Mouse (Mus musculus) liver, embryonic 16.5 days (tissue): ENCODE data around the gene Myo1h. TPM values are rescaled to one million over a fixed set of nuclear protein-coding genes. Genes with fewer than 3 reads are reported as not detected.

Source experiments
- ATAC-seq: fragments of 200-750 bp; cut with Nextera tagmentation; 2 replicates; pipeline ENCODE4 v1.8.0; 2017; ENCODE audit warnings: low read depth, mild to moderate bottlenecking, moderate number of reproducible peaks, moderate library complexity
- H3K27ac ChIP-seq: fragments of 300-500 bp; sonication (generic); 2 replicates; pipeline ENCODE4 v1.5.1; 2014; ENCODE audit warnings: mild to moderate bottlenecking, low read length
- H3K27me3 ChIP-seq: fragments of 300-500 bp; sonication (generic); 2 replicates; pipeline ENCODE4 v1.6.1; 2014; ENCODE audit warnings: low read depth, low read length, mixed read lengths; ENCODE audit not compliant: control insufficient read depth, insufficient read depth
- H3K36me3 ChIP-seq: fragments of 300-500 bp; sonication (generic); 2 replicates; pipeline ENCODE4 v1.6.1; 2014; ENCODE audit warnings: mild to moderate bottlenecking; ENCODE audit not compliant: control insufficient read depth, insufficient read depth
- H3K4me1 ChIP-seq: fragments of 300-500 bp; sonication (generic); 2 replicates; pipeline ENCODE4 v1.6.1; 2014; ENCODE audit warnings: low read depth, low read length, mixed read lengths; ENCODE audit not compliant: control insufficient read depth
- H3K4me2 ChIP-seq: fragments of 300-500 bp; sonication (generic); 2 replicates; pipeline ENCODE4 v1.6.1; 2014; ENCODE audit warnings: low read depth, low read length, mixed read lengths
- H3K4me3 ChIP-seq: fragments of 300-500 bp; sonication (generic); 2 replicates; pipeline ENCODE4 v1.5.1; 2014; ENCODE audit warnings: low read depth, mild to moderate bottlenecking, low read length
- H3K9ac ChIP-seq: fragments of 300-500 bp; sonication (generic); 2 replicates; pipeline ENCODE4 v1.6.1; 2014; ENCODE audit warnings: low read depth, low read length
- H3K9me3 ChIP-seq: fragments of 300-500 bp; sonication (generic); replicated peaks from 2 replicates; pipeline ENCODE4 v1.6.1; 2016; ENCODE audit warnings: low read length; ENCODE audit not compliant: control insufficient read depth
- WGBS: fragments of 180-500 bp; shearing (Covaris S2); extraction: QIAGEN DNeasy Blood & Tissue Kit; methylation state at CpG from one replicate; pipeline ENCODE4 v1.1.7; 2014; ENCODE audit not compliant: insufficient replicate concordance; 5-methylcytosine and 5-hydroxymethylcytosine counted together
- polyA plus RNA-seq: library from polyadenylated mRNA; unstranded; fragments of >200 nt; fragmentation: Nextera tagmentation; extraction: Ambion mirVana; gene quantifications from 2 replicates; pipeline ENCODE4 v1.2.1, GENCODE M21; 2015

Myo1h gene
- polyA plus RNA-seq, 1 experiment from 2014 or later, result 0.98 TPM

DNA sequence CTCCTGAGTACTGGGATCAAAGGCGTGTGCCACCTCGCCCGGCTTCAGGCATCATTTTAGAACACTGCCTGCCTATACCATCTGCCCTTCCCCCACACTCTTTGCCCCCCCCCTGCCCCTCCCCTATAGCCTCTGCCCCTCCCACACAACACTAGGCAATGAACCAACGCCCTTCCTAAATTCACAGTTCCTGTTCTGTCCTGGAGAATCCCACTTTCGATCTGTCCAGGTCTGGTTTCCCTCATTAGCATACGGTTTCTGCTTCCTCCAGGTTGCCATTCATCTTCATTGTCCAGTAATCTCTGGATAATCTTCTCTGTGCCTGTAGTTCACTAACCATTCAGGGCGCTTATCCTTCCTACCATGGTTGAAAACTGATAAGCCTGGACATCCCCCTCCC is 54.6 kb downstream of the Myo1h start:
- H3K27ac ChIP-seq, result no peak overlapping the region

DNA sequence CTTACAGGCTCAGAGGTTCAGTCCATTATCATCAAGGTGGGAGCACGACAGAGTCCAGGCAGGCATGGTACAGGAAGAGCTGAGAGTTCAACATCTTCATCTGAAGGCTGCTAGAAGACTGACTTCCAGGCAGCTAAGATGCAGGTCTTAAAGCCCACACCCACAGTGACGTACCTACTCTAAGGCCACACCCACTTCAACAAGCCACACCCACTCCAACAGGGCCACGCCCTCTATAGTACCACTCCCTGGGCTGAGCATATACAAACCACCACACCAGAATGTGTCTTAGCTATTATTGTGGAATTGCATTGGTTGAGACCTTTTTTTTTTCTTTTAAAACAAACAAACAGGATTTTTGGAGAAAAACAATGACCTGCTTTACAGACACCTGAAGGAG is 56.6 kb downstream of the Myo1h start:
- no peak overlapping the region for H3K9ac ChIP-seq
- WGBS, result 39% methylated on average over 3 of the region's 3 CpGs
- ATAC-seq, result peak; percentile 51; the same call in 1 of the 2 replicates

More for the DNA sequence above, 54.6 kb downstream of the Myo1h start:
- no peak overlapping the region for H3K4me3 ChIP-seq
- WGBS, result 55% methylated on average over 7 of the region's 7 CpGs
- H3K36me3 ChIP-seq, result no peaks in the 10 kb centered on the region
- no peaks in the 10 kb centered on the region for H3K4me1 ChIP-seq
- ATAC-seq, result no peak
- H3K9me3 ChIP-seq, result no peaks in the 10 kb centered on the region
- H3K27me3 ChIP-seq, result no peaks in the 10 kb centered on the region
- no peak overlapping the region for H3K9ac ChIP-seq
- H3K4me2 ChIP-seq, result no peak overlapping the region

DNA sequence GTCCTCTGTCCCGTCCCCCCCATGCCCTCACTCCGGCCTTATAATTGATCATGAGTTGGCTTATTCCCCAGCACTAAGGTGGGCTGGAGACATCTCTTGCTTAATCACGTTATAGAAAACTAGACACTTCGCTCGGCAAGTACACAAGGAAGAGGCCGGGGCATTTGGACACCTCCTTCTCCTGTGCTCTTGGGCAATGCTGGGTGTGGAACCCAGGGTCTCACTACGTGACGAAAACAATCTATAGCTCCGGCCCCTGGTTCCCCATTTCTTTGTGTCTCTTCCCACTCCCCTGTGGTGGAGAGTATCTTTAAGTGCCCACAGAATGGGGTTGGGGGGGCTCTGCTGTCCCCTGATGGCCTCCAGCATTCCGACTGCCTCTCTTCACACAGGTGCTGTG is 58.0 kb downstream of the Myo1h start:
- 64% methylated on average over 10 of the region's 10 CpGs for WGBS
- Histone ChIP-seq H3K27me3 (no peaks in the 10 kb centered on the region), H3K4me1 (no peaks in the 10 kb centered on the region), H3K9me3 (no peaks in the 10 kb centered on the region), H3K27ac (no peak overlapping the region), H3K36me3 (no peaks in the 10 kb centered on the region), H3K4me2 (no peak overlapping the region), H3K9ac (no peak overlapping the region), H3K4me3 (no peak overlapping the region)
- ATAC-seq, result no peak

More for the DNA sequence above, 56.6 kb downstream of the Myo1h start:
- no peaks in the 10 kb centered on the region for H3K9me3 ChIP-seq
- no peak overlapping the region for H3K4me3 ChIP-seq
- H3K4me1 ChIP-seq, result no peaks in the 10 kb centered on the region
- H3K4me2 ChIP-seq, result no peak overlapping the region
- H3K27me3 ChIP-seq, result no peaks in the 10 kb centered on the region
- no peak overlapping the region for H3K27ac ChIP-seq
- no peaks in the 10 kb centered on the region for H3K36me3 ChIP-seq

DNA sequence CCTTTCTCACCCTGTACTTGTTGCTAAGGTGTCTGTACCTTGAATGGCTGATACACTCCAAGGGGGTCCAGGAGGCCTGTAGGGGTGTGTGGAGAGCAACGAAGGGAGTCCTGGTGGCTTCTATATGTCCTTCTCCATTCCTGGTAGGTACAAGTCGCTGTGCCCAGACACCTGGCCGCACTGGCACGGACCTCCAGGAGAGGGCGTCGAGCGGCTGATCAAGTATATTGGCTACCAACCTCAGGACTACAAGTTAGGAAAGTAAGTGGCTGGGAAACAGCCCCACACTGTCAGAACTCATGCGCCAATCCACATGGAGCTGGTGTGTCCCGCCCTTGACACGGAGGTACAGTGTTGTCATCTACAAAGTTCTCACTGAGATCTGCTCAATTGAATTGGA is 62.5 kb downstream of the Myo1h start:
- no peak overlapping the region for H3K4me2 ChIP-seq
- WGBS, result 54% methylated on average over 10 of the region's 10 CpGs
- H3K4me3 ChIP-seq, result no peak overlapping the region
- H3K27ac ChIP-seq, result no peak overlapping the region
- H3K36me3 ChIP-seq, result no peaks in the 10 kb centered on the region
- no peaks in the 10 kb centered on the region for H3K9me3 ChIP-seq
- ATAC-seq, result no peak
- no peaks in the 10 kb centered on the region for H3K27me3 ChIP-seq
- no peaks in the 10 kb centered on the region for H3K4me1 ChIP-seq
- H3K9ac ChIP-seq, result no peak overlapping the region

DNA sequence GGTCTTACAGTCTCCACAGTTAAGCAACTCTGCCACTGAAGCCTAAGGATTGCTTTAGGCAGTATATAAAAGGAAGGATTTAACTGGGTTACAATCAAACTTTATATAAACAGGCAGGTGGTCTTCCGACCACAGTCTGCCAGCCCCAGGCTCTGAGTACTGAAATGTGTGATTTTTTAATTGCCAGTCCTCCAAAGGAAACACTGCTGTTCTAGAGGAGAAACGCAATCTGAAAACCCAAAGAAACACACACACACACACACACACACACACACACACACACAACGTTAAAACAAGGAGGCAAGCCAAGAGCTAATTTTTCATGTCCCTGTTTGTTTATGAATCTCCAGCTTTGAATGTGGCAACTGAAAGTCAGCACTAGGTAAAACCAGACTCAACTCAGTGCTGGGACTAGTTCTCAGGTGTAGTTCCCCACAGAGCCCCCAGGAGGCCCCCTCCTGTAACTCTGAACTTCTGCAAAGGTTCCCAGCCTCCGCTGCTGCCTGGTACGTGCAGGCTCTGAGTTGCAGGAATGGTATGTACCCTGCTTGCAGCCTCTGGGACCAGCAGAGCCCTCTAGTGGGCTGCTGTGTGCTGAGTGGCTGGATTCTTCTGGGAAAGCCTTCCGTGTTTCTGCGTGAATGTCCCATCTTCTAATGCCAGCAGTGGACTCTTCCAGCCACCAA is 67.4 kb downstream of the Myo1h start:
- Histone ChIP-seq H3K9me3 (no peaks in the 10 kb centered on the region), H3K27me3 (no peaks in the 10 kb centered on the region), H3K4me2 (peak overlapping the region; percentile 31; the same call in 1 of the 2 replicates), H3K36me3 (no peaks in the 10 kb centered on the region), H3K4me1 (peaks cover 2% of the 10 kb centered on the region), H3K4me3 (0 out of 2 replicates have a peak overlapping the region, but pooled peaks have one; percentile 2), H3K27ac (no peak overlapping the region; the same call in 1 of the 2 replicates), H3K9ac (0 out of 2 replicates have a peak overlapping the region, but pooled peaks have one; percentile 11)
- peak; percentile 85 for ATAC-seq
- 18% methylated on average over 7 of the region's 7 CpGs for WGBS

DNA sequence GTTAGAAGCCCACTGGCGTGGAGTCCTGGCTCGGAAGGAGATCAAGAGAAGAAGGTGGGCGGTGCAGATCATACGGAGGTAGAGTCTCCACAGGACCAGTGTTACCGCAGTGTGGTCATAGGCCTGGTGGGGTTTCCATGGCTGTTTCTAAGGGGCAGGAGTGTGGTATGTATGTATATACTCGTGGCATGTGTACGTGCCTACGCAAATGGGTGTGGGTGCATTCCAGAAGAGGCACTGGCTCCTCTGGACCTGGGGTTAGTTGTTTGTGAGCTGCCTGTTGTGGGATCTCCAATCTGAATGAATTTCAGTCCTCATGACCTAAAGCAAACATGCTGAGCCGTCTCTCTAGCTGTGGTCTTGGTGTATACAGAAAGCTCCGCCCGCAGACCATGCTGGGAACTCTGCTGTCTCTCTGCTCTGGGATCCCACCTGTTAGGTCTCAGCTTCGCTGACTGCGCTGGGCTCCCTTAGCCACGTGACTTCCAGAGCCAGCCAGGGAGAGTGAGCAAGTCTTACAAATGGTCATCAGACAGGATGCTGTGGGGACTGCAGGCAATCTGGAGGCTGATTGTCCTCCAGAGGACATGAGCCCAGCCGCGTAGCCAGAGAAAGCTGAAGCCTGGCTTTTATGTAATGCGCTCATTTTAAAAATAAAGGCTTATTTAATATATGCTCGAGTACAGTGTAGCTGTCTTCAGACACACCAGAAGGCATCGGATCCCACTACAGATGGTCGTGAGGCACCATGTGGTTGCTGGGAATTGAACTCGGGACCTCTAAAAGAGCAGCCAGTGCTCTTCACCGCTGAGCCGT is 68.2 kb downstream of the Myo1h start:
- H3K36me3 ChIP-seq, result no peaks in the 10 kb centered on the region
- H3K9ac ChIP-seq, result 0 out of 2 replicates have a peak overlapping the region, but pooled peaks have one; percentile 11
- H3K4me3 ChIP-seq, result 0 out of 2 replicates have a peak overlapping the region, but pooled peaks have one; percentile 2
- ATAC-seq, result peak; percentile 49
- H3K27ac ChIP-seq, result no peak overlapping the region; the same call in none of the 2 replicates
- WGBS, result 53% methylated on average over 23 of the region's 23 CpGs
- H3K9me3 ChIP-seq, result no peaks in the 10 kb centered on the region
- peaks cover 2% of the 10 kb centered on the region for H3K4me1 ChIP-seq
- peak overlapping the region; percentile 31; the same call in 1 of the 2 replicates for H3K4me2 ChIP-seq
- no peaks in the 10 kb centered on the region for H3K27me3 ChIP-seq

DNA sequence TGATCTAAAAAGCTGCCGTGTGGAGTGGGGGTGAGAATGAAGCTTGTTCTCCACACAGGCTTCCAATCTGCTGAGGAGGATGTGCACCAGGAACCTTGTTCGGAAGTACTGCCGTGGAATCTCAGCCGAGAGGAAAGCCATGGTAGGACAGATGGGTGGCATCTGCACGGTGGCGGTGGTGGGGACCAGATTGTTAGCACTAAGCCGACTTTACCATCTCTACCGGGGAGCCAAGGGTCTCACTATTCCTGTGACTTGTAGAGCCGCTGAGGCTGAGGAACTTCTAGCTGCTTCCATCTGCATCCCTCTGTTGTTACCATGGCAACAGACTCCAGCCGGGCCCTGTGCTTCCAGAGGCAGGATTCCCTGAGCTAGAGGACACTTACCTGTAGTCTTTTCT is 69.9 kb downstream of the Myo1h start:
- Histone ChIP-seq H3K36me3 (0 out of 2 replicates have a peak, but pooled peaks cover 3% of the 10 kb centered on the region), H3K27ac (no peak overlapping the region), H3K9ac (no peak overlapping the region), H3K9me3 (no peaks in the 10 kb centered on the region), H3K4me1 (peaks cover 2% of the 10 kb centered on the region), H3K4me3 (no peak overlapping the region), H3K27me3 (no peaks in the 10 kb centered on the region), H3K4me2 (no peak overlapping the region)
- 77% methylated on average over 10 of the region's 10 CpGs for WGBS
- ATAC-seq, result no peak

DNA sequence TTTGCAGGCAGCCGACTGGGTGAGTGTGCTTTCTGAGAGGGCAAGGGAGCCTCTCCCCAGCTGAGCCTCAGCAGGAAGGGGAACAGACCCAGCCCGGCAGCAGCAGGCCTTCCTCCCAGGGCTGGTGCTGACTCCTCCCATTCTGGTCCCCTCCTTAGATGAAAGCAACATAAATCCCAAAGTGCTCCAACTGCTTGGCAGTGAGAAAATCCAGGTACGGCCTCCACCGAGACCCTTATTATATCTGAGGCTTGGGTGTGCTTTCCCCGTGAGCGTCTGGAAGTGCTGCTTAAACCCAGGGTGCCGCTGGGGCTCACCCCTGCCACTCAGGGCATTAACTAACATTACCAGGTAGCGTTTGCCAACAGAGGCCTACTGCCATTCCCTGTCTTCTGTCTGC is 70.6 kb downstream of the Myo1h start:
- H3K36me3 ChIP-seq, result 0 out of 2 replicates have a peak, but pooled peaks cover 3% of the 10 kb centered on the region
- no peak overlapping the region for H3K4me3 ChIP-seq
- H3K4me1 ChIP-seq, result peaks cover 2% of the 10 kb centered on the region
- H3K27ac ChIP-seq, result no peak overlapping the region
- H3K4me2 ChIP-seq, result no peak overlapping the region
- H3K9me3 ChIP-seq, result no peaks in the 10 kb centered on the region
- no peak for ATAC-seq
- H3K9ac ChIP-seq, result no peak overlapping the region
- WGBS, result 54% methylated on average over 8 of the region's 8 CpGs
- no peaks in the 10 kb centered on the region for H3K27me3 ChIP-seq

DNA sequence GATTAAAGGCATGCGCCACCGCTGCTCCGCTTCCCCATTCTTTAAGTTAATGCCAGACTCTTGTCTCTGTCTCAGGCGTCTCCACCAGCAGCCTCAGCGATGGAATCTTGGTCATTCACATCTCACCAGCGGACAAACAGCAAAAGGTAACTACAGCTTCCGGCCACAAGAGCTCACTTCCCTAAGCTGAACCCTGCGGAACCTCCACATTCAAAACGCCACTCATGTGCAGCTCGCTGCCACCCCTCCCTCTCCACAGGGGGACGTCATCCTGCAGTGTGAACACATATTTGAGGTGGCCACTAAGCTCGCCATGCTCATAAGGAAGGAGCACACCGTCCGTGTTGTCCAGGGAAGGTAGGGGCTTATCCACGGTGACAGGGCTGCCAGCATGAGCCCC is 72.0 kb downstream of the Myo1h start:
- Histone ChIP-seq H3K4me1 (peaks cover 2% of the 10 kb centered on the region), H3K4me2 (no peak overlapping the region), H3K36me3 (peaks cover 3% of the 10 kb centered on the region; the same call in 1 of the 2 replicates), H3K9me3 (no peaks in the 10 kb centered on the region), H3K4me3 (no peak overlapping the region), H3K27me3 (no peaks in the 10 kb centered on the region), H3K9ac (no peak overlapping the region), H3K27ac (no peak overlapping the region)
- 52% methylated on average over 15 of the region's 15 CpGs for WGBS
- ATAC-seq, result no peak
